Mouse (Mus musculus): Measurements from ENCODE around the gene Mgarp.

- TF ChIP-seq POLR2AphosphoS2 (IDR thresholded peaks at IDR 0.05; ENCODE audit: low read length): no peak
- TF ChIP-seq NELFE (IDR thresholded peaks at IDR 0.05; ENCODE audit: low read depth, low read length): no peak
- no peak for TF ChIP-seq CTCF (IDR thresholded peaks at IDR 0.05 in 2 of 3, conservative IDR thresholded peaks at IDR 0.05 in 1 of 3; ENCODE audit: control insufficient read depth in 1 of 3, insufficient read depth in 1 of 3, low read depth in 2 of 3, low read length in 3 of 3, poor library complexity in 1 of 3, severe bottlenecking in 1 of 3)
- no peak for TF ChIP-seq ZNF384 (IDR thresholded peaks at IDR 0.05; ENCODE audit: low read depth, low read length)
Observed at GRCm38 (mm10) chr3:51387134-51387451, 9.4 kb downstream of the Mgarp start.

All from MEL (cell line).